Mouse (Mus musculus): ENCODE data around the gene Kif2a. TPM values are rescaled to one million over a fixed set of nuclear protein-coding genes. Genes with fewer than 3 reads are reported as not detected.

Gene Kif2a
- total and polyA plus RNA-seq, 3 experiments, result 16.3 to 85.5 (median 21.1) TPM

DNA sequence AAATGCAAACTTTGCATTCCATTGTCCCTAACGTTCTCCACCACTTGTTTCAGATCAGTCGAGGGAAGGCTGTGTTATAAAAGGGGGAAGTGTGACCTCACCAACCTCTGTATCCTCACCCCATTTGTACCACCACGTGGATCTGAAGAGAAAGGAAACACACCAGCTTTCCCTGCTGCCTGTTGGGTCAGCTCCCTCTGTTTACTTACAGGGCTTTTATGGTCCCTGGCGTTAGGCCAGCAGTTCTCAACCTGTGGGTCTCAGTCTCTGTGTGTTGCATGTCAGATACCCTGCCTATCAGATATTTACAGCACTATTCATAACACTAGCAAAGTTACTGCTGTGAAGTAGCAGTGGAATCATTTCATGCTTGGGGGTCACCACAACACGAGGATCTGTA, 22.3 kb upstream of the Kif2a start:
- TF ChIP-seq E2F4 (IDR thresholded peaks at IDR 0.05; ENCODE audit: insufficient replicate concordance, low read depth, low read length) (no peak), JUND (conservative IDR thresholded peaks at IDR 0.05; ENCODE audit: low read depth, low read length) (no peak), NELFE (IDR thresholded peaks at IDR 0.05; ENCODE audit: low read depth, low read length) (no peak), SMC3 (IDR thresholded peaks at IDR 0.05; ENCODE audit: low read depth, low read length) (no peak), BHLHE40 (IDR thresholded peaks at IDR 0.05; ENCODE audit: low read depth, low read length) (no peak), EP300 (IDR thresholded peaks at IDR 0.05; ENCODE audit: low read length) (no peak), CHD1 (IDR thresholded peaks at IDR 0.05; ENCODE audit: low read depth, low read length) (no peak), USF1 (IDR thresholded peaks at IDR 0.05; ENCODE audit: low read depth, low read length) (no peak), HCFC1 (IDR thresholded peaks at IDR 0.05; ENCODE audit: low read depth, low read length) (no peak)

DNA sequence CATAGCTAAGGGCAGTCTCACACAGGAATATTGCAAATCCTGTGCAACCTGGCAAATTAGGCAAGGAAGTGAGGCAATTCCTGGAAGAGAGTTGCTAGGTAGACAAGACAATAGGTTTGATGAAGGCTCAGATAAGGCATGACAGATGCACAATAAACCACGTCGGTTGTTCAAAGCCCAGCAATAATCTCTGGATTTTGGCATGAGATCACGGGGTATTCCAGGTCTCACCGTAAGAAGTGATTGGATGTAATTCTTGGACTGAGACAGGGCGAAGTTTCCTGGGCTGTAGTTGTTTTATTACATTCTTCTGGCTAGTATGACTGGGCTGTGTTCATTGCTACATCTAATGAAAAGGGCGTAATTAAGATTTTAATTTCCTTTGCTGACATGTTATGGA, 20.6 kb upstream of the Kif2a start:
- dilution Hi-C loops (cut with MboI; ENCODE audit: extremely low pct_ligation_motif_present, extremely low pct_unique_long_range_greater_than_20kb, low sequenced_read_pairs), result no loop called here
- DNase-seq (ENCODE audit: extremely low read depth), result no peak
- Histone ChIP-seq H3K9ac (ENCODE audit: insufficient read depth, low read depth) (no peak overlapping the region), H3K4me1 (ENCODE audit: control insufficient read depth in 1 of 2, insufficient read depth in 2 of 2) (peaks cover 0 to 17% of the 10 kb centered on the region in 2 experiments; a peak in 2 of 4 replicates), H3K36me3 (replicated peaks in 1 of 2; ENCODE audit: control insufficient read depth in 1 of 2, insufficient read depth in 1 of 2, low read length in 1 of 2) (peaks cover 0 to 3% of the 10 kb centered on the region in 2 experiments), H3K4me2 (ENCODE audit: insufficient read depth, low read depth, poor library complexity, severe bottlenecking) (no peak overlapping the region), H3K27ac (ENCODE audit: insufficient read depth, low read depth) (no peak overlapping the region), H3K27me3 (replicated peaks) (no peaks in the 10 kb centered on the region), H3K9me3 (replicated peaks; ENCODE audit: low read length) (peaks cover 6% of the 10 kb centered on the region), H3K4me3 (replicated peaks in 1 of 3; ENCODE audit: low read depth in 2 of 3, low read length in 2 of 3, poor library complexity in 1 of 3) (no peak overlapping the region), H3K79me2 (replicated peaks; ENCODE audit: control insufficient read depth, extremely low read depth, insufficient read depth, poor library complexity, severe bottlenecking) (no peaks in the 10 kb centered on the region)
- no peak for TF ChIP-seq ZNF384 (IDR thresholded peaks at IDR 0.05; ENCODE audit: low read depth, low read length)
- in situ Hi-C loops (cut with MboI; ENCODE audit: low pct_ligation_motif_present, low pct_unique_long_range_greater_than_20kb, low sequenced_read_pairs), result loop anchor here (5.0 kb wide), 1 partner anchor 50 kb away; no protein-coding TSS in a partner anchor

More for the DNA sequence above, 22.3 kb upstream of the Kif2a start:
- H3K27me3 ChIP-seq (replicated peaks), result no peaks in the 10 kb centered on the region
- no peaks in the 10 kb centered on the region for H3K36me3 ChIP-seq (replicated peaks in 1 of 2; ENCODE audit: control insufficient read depth in 1 of 2, insufficient read depth in 1 of 2, low read length in 1 of 2)
- no peak overlapping the region for H3K4me2 ChIP-seq (ENCODE audit: insufficient read depth, low read depth, poor library complexity, severe bottlenecking)
- no peak overlapping the region for H3K4me3 ChIP-seq (replicated peaks in 1 of 3; ENCODE audit: low read depth in 2 of 3, low read length in 2 of 3, poor library complexity in 1 of 3)
- in situ Hi-C loops (cut with MboI; ENCODE audit: low pct_ligation_motif_present, low pct_unique_long_range_greater_than_20kb, low sequenced_read_pairs) (loop anchor here (5.0 kb wide), 1 partner anchor 48 kb away; no protein-coding TSS in a partner anchor), dilution Hi-C loops (cut with MboI; ENCODE audit: extremely low pct_ligation_motif_present, extremely low pct_unique_long_range_greater_than_20kb, low sequenced_read_pairs) (no loop called here)
- no peak overlapping the region for H3K27ac ChIP-seq (ENCODE audit: insufficient read depth, low read depth)
- no peaks in the 10 kb centered on the region for H3K79me2 ChIP-seq (replicated peaks; ENCODE audit: control insufficient read depth, extremely low read depth, insufficient read depth, poor library complexity, severe bottlenecking)
- no peak overlapping the region for H3K9ac ChIP-seq (ENCODE audit: insufficient read depth, low read depth)
- peaks cover 6% of the 10 kb centered on the region for H3K9me3 ChIP-seq (replicated peaks; ENCODE audit: low read length)
- no peak for DNase-seq (ENCODE audit: extremely low read depth)
- peaks cover 0 to 6% of the 10 kb centered on the region in 2 experiments; a peak in 2 of 4 replicates for H3K4me1 ChIP-seq (ENCODE audit: control insufficient read depth in 1 of 2, insufficient read depth in 2 of 2)

DNA sequence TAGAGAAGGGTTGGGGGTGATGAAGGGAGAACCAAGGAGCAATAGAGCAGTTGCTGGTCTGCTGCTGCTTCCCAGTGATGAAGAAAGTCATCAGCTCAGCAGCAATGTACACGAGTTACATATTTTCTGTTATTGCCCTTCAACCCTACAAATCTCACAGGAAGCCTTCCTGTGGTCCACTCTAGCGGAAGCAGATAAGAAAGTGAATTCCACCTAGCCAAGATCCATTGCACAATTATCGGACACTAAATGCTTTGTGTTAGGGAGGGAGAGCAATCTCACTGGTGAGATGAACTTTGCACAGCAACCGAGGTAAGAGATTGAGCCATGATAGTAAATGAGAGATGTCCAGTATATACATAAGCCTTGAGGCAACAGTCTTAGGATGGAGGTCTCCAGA, 17.6 kb upstream of the Kif2a start:
- no peaks in the 10 kb centered on the region for H3K27me3 ChIP-seq (replicated peaks)
- H3K79me2 ChIP-seq (replicated peaks; ENCODE audit: control insufficient read depth, extremely low read depth, insufficient read depth, poor library complexity, severe bottlenecking), result peaks cover 4% of the 10 kb centered on the region
- H3K4me2 ChIP-seq (ENCODE audit: insufficient read depth, low read depth, poor library complexity, severe bottlenecking), result no peak overlapping the region
- dilution Hi-C loops (cut with MboI; ENCODE audit: extremely low pct_ligation_motif_present, extremely low pct_unique_long_range_greater_than_20kb, low sequenced_read_pairs) (no loop called here), in situ Hi-C loops (cut with MboI; ENCODE audit: low pct_ligation_motif_present, low pct_unique_long_range_greater_than_20kb, low sequenced_read_pairs) (no loop called here)
- no peak for TF ChIP-seq KAT2A (IDR thresholded peaks at IDR 0.05; ENCODE audit: insufficient replicate concordance, low read length)
- TF ChIP-seq MYC (IDR thresholded peaks at IDR 0.05; ENCODE audit: low read depth, low read length), result no peak
- no peak for TF ChIP-seq JUND (conservative IDR thresholded peaks at IDR 0.05; ENCODE audit: low read depth, low read length)
- no peak for TF ChIP-seq PAX5 (IDR thresholded peaks at IDR 0.05; ENCODE audit: low read length)
- TF ChIP-seq CHD1 (IDR thresholded peaks at IDR 0.05; ENCODE audit: low read depth, low read length), result no peak
- no peak for TF ChIP-seq IRF4 (IDR thresholded peaks at IDR 0.05; ENCODE audit: low read depth, low read length)
- no peak for TF ChIP-seq TCF12 (IDR thresholded peaks at IDR 0.05; ENCODE audit: low read depth, low read length)
- no peak for TF ChIP-seq ZC3H11A (IDR thresholded peaks at IDR 0.05; ENCODE audit: low read depth, low read length)
- no peak for TF ChIP-seq SIN3A (IDR thresholded peaks at IDR 0.05; ENCODE audit: low read length)
- TF ChIP-seq NELFE (IDR thresholded peaks at IDR 0.05; ENCODE audit: low read depth, low read length), result no peak
- no peak for TF ChIP-seq ZKSCAN1 (IDR thresholded peaks at IDR 0.05; ENCODE audit: borderline replicate concordance, low read depth, low read length)
- TF ChIP-seq ELF1 (IDR thresholded peaks at IDR 0.05; ENCODE audit: low read depth, low read length), result no peak
- TF ChIP-seq USF2 (conservative IDR thresholded peaks at IDR 0.05; ENCODE audit: low read depth, low read length), result no peak
- no peak for TF ChIP-seq ZMIZ1 (IDR thresholded peaks at IDR 0.05; ENCODE audit: low read depth, low read length)
- no peak for TF ChIP-seq MEF2A (IDR thresholded peaks at IDR 0.05; ENCODE audit: borderline replicate concordance, low read depth, low read length)
- TF ChIP-seq HCFC1 (IDR thresholded peaks at IDR 0.05; ENCODE audit: low read depth, low read length), result no peak
- TF ChIP-seq MAFK (IDR thresholded peaks at IDR 0.05; ENCODE audit: insufficient replicate concordance, low read length), result no peak
- no peak for TF ChIP-seq JUN (IDR thresholded peaks at IDR 0.05; ENCODE audit: insufficient read depth, low read depth, low read length)
- H3K9me3 ChIP-seq (replicated peaks; ENCODE audit: low read length), result no peaks in the 10 kb centered on the region
- H3K36me3 ChIP-seq (replicated peaks in 1 of 2; ENCODE audit: control insufficient read depth in 1 of 2, insufficient read depth in 1 of 2, low read length in 1 of 2), result peaks cover 0 to 24% of the 10 kb centered on the region in 2 experiments
- no peak for DNase-seq (ENCODE audit: extremely low read depth)
- H3K4me3 ChIP-seq (replicated peaks in 1 of 3; ENCODE audit: low read depth in 2 of 3, low read length in 2 of 3, poor library complexity in 1 of 3), result no peak overlapping the region
- no peak overlapping the region for H3K27ac ChIP-seq (ENCODE audit: insufficient read depth, low read depth)
- H3K9ac ChIP-seq (ENCODE audit: insufficient read depth, low read depth), result no peak overlapping the region
- H3K4me1 ChIP-seq (ENCODE audit: control insufficient read depth in 1 of 2, insufficient read depth in 2 of 2), result peaks cover 0 to 38% of the 10 kb centered on the region in 2 experiments; a peak in 2 of 4 replicates

Data from CH12.LX (cell line).